Mouse (Mus musculus): ENCODE measurements at regions not wholly inside any gene's neighbourhood (a gene's known extent, or its start where the extent isn't known, plus 50 kb on each side); places are given as distances from the start of the nearest gene placed in this dataset.

DNA sequence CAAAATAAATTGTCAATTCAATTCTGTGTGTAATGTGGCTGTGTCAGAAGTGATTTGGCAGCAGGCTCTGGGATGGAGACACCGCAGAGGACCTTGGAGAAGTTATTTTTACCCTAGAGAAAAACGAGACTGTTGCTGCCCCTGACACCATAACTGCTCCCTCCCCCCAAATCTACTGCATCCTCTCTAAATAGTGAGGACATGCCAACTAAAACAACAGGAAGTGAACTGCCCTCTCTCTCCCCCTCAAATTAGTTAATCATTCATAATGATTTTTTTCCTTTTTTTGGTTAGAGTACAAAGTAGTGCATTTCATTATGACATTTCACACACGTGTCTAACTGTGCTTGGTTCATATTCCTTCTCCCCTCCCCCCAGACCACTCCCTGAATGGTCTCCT, 55.6 kb upstream of the Pias1 start:
- DNase-seq: no peak

DNA sequence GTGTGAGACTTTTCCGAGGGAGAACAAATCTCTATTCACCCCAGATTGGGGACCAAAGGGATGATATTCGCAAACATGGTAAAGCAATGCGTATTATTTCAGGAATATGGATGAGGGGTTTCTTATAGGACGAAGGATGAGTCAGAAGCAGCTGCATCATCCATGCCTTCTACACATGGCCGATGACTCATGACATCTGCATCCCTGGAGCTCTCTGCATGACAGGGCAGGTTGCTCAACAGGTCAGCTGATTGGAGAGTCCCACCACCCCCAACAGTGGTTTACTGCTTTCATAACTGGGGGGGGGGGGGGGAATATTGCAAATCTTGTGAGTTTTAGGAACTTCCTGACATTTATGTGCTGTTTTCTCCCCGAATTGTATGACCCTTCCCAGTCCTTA, 50.3 kb upstream of the Pias1 start:
- DNase-seq: no peak
